Mouse (Mus musculus): ENCODE data around the gene Ebf1. TPM values are rescaled to one million over a fixed set of nuclear protein-coding genes. Genes with fewer than 3 reads are reported as not detected.

Gene Ebf1
- polyA plus RNA-seq, 1 experiment: 2.3 TPM

- TF ChIP-seq EP300 (IDR thresholded peaks at IDR 0.05; ENCODE audit: insufficient read depth, low read depth, low read length) (no peak), POLR2A (IDR thresholded peaks at IDR 0.05; ENCODE audit: insufficient read depth, low read length) (no peak), CTCF (IDR thresholded peaks at IDR 0.05; ENCODE audit: low read depth, low read length) (no peak)
Measured at GRCm38 (mm10) chr11:44812193-44812746, 195.2 kb downstream of the Ebf1 start.

DNA sequence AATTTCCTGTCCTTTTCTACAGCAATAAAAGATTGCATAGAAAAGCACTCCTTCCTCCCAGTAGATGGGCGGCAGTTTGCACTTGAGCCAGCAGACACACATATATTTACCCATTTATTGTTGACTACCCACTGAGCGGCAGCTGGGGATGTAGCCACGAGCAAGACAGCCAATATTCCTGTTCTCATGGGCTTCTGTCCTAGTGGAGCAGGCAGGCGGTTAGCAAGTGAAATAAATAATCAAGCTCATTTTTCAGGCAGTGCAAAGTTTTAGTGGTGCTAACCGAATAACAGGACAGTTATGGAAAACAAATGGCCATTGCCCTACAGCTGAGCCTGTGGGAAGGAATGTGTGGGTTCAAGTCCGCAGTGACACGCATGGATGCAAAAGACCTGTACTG is 196.4 kb downstream of the Ebf1 start:
- H3K9ac ChIP-seq (ENCODE audit: low read depth, poor library complexity, severe bottlenecking): no peak overlapping the region
- no peak overlapping the region for H3K4me3 ChIP-seq (ENCODE audit: low read depth, low read length)

More at GRCm38 (mm10) chr11:44812193-44812746, 195.2 kb downstream of the Ebf1 start:
- Histone ChIP-seq H3K27ac (ENCODE audit: insufficient read depth, low read length) (no peak overlapping the region), H3K4me3 (ENCODE audit: low read depth, low read length) (no peak overlapping the region), H3K9me3 (replicated peaks; ENCODE audit: control insufficient read depth, insufficient read depth, low read length, poor library complexity, severe bottlenecking) (no peaks in the 10 kb centered on the region), H3K36me3 (ENCODE audit: control insufficient read depth, insufficient read depth, low read length, poor library complexity, severe bottlenecking) (no peaks in the 10 kb centered on the region), H3K27me3 (ENCODE audit: control insufficient read depth, insufficient read depth, low read length, poor library complexity, severe bottlenecking) (no peaks in the 10 kb centered on the region), H3K9ac (ENCODE audit: low read depth, poor library complexity, severe bottlenecking) (no peak overlapping the region), H3K4me1 (ENCODE audit: control insufficient read depth, insufficient read depth, low read length) (no peaks in the 10 kb centered on the region)

GRCm38 (mm10) chr11:44814847-44815246 is 197.7 kb downstream of the Ebf1 start:
- H3K27me3 ChIP-seq (ENCODE audit: control insufficient read depth, insufficient read depth, low read length, poor library complexity, severe bottlenecking): no peaks in the 10 kb centered on the region
- no peak overlapping the region for H3K9ac ChIP-seq (ENCODE audit: low read depth, poor library complexity, severe bottlenecking)
- no peaks in the 10 kb centered on the region for H3K36me3 ChIP-seq (ENCODE audit: control insufficient read depth, insufficient read depth, low read length, poor library complexity, severe bottlenecking)
- no peaks in the 10 kb centered on the region for H3K4me1 ChIP-seq (ENCODE audit: control insufficient read depth, insufficient read depth, low read length)
- no peak overlapping the region for H3K4me3 ChIP-seq (ENCODE audit: low read depth, low read length)
- TF ChIP-seq CTCF (IDR thresholded peaks at IDR 0.05; ENCODE audit: low read depth, low read length) (no peak), POLR2A (IDR thresholded peaks at IDR 0.05; ENCODE audit: insufficient read depth, low read length) (no peak), EP300 (IDR thresholded peaks at IDR 0.05; ENCODE audit: insufficient read depth, low read depth, low read length) (no peak)
- H3K27ac ChIP-seq (ENCODE audit: insufficient read depth, low read length): no peak overlapping the region
- H3K9me3 ChIP-seq (replicated peaks; ENCODE audit: control insufficient read depth, insufficient read depth, low read length, poor library complexity, severe bottlenecking): no peaks in the 10 kb centered on the region

More for the DNA sequence above, 196.4 kb downstream of the Ebf1 start:
- no peaks in the 10 kb centered on the region for H3K27me3 ChIP-seq (ENCODE audit: control insufficient read depth, insufficient read depth, low read length, poor library complexity, severe bottlenecking)
- no peak for TF ChIP-seq CTCF (IDR thresholded peaks at IDR 0.05; ENCODE audit: low read depth, low read length)
- no peak for TF ChIP-seq POLR2A (IDR thresholded peaks at IDR 0.05; ENCODE audit: insufficient read depth, low read length)
- no peak for TF ChIP-seq EP300 (IDR thresholded peaks at IDR 0.05; ENCODE audit: insufficient read depth, low read depth, low read length)
- H3K36me3 ChIP-seq (ENCODE audit: control insufficient read depth, insufficient read depth, low read length, poor library complexity, severe bottlenecking): no peaks in the 10 kb centered on the region
- H3K9me3 ChIP-seq (replicated peaks; ENCODE audit: control insufficient read depth, insufficient read depth, low read length, poor library complexity, severe bottlenecking): no peaks in the 10 kb centered on the region
- H3K4me1 ChIP-seq (ENCODE audit: control insufficient read depth, insufficient read depth, low read length): no peaks in the 10 kb centered on the region
- no peak overlapping the region for H3K27ac ChIP-seq (ENCODE audit: insufficient read depth, low read length)

- TF ChIP-seq POLR2A (IDR thresholded peaks at IDR 0.05; ENCODE audit: insufficient read depth, low read length) (no peak), EP300 (IDR thresholded peaks at IDR 0.05; ENCODE audit: insufficient read depth, low read depth, low read length) (no peak), CTCF (IDR thresholded peaks at IDR 0.05; ENCODE audit: low read depth, low read length) (no peak)
- Histone ChIP-seq H3K9ac (ENCODE audit: low read depth, poor library complexity, severe bottlenecking) (no peak overlapping the region), H3K9me3 (replicated peaks; ENCODE audit: control insufficient read depth, insufficient read depth, low read length, poor library complexity, severe bottlenecking) (no peaks in the 10 kb centered on the region), H3K27ac (ENCODE audit: insufficient read depth, low read length) (no peak overlapping the region), H3K36me3 (ENCODE audit: control insufficient read depth, insufficient read depth, low read length, poor library complexity, severe bottlenecking) (no peaks in the 10 kb centered on the region), H3K4me3 (ENCODE audit: low read depth, low read length) (no peak overlapping the region), H3K4me1 (ENCODE audit: control insufficient read depth, insufficient read depth, low read length) (no peaks in the 10 kb centered on the region), H3K27me3 (ENCODE audit: control insufficient read depth, insufficient read depth, low read length, poor library complexity, severe bottlenecking) (no peaks in the 10 kb centered on the region)
Measured at GRCm38 (mm10) chr11:44815991-44816390, 198.9 kb downstream of the Ebf1 start.

- H3K9me3 ChIP-seq (replicated peaks; ENCODE audit: control insufficient read depth, insufficient read depth, low read length, poor library complexity, severe bottlenecking): no peaks in the 10 kb centered on the region
- no peak overlapping the region for H3K4me3 ChIP-seq (ENCODE audit: low read depth, low read length)
- no peak overlapping the region for H3K27ac ChIP-seq (ENCODE audit: insufficient read depth, low read length)
- H3K4me1 ChIP-seq (ENCODE audit: control insufficient read depth, insufficient read depth, low read length): no peaks in the 10 kb centered on the region
- H3K36me3 ChIP-seq (ENCODE audit: control insufficient read depth, insufficient read depth, low read length, poor library complexity, severe bottlenecking): no peaks in the 10 kb centered on the region
- TF ChIP-seq EP300 (IDR thresholded peaks at IDR 0.05; ENCODE audit: insufficient read depth, low read depth, low read length) (no peak), POLR2A (IDR thresholded peaks at IDR 0.05; ENCODE audit: insufficient read depth, low read length) (no peak), CTCF (IDR thresholded peaks at IDR 0.05; ENCODE audit: low read depth, low read length) (no peak)
- no peaks in the 10 kb centered on the region for H3K27me3 ChIP-seq (ENCODE audit: control insufficient read depth, insufficient read depth, low read length, poor library complexity, severe bottlenecking)
- no peak overlapping the region for H3K9ac ChIP-seq (ENCODE audit: low read depth, poor library complexity, severe bottlenecking)
Measured at GRCm38 (mm10) chr11:44822312-44822711, 205.2 kb downstream of the Ebf1 start.

GRCm38 (mm10) chr11:44832227-44832939 is 215.3 kb downstream of the Ebf1 start:
- Histone ChIP-seq H3K9ac (ENCODE audit: low read depth, poor library complexity, severe bottlenecking) (no peak overlapping the region), H3K4me1 (ENCODE audit: control insufficient read depth, insufficient read depth, low read length) (no peaks in the 10 kb centered on the region), H3K9me3 (replicated peaks; ENCODE audit: control insufficient read depth, insufficient read depth, low read length, poor library complexity, severe bottlenecking) (peaks cover 7% of the 10 kb centered on the region; the same call in 1 of the 2 replicates), H3K4me3 (ENCODE audit: low read depth, low read length) (no peak overlapping the region), H3K27me3 (ENCODE audit: control insufficient read depth, insufficient read depth, low read length, poor library complexity, severe bottlenecking) (no peaks in the 10 kb centered on the region), H3K36me3 (ENCODE audit: control insufficient read depth, insufficient read depth, low read length, poor library complexity, severe bottlenecking) (no peaks in the 10 kb centered on the region), H3K27ac (ENCODE audit: insufficient read depth, low read length) (no peak overlapping the region)
- TF ChIP-seq EP300 (IDR thresholded peaks at IDR 0.05; ENCODE audit: insufficient read depth, low read depth, low read length) (no peak), POLR2A (IDR thresholded peaks at IDR 0.05; ENCODE audit: insufficient read depth, low read length) (no peak), CTCF (IDR thresholded peaks at IDR 0.05; ENCODE audit: low read depth, low read length) (no peak)
